Mouse (Mus musculus): ENCODE data around the gene Agfg1.

- TF ChIP-seq CTCF (IDR thresholded peaks at IDR 0.05; ENCODE audit: low read depth, low read length) = no peak
- TF ChIP-seq POLR2A (IDR thresholded peaks at IDR 0.05; ENCODE audit: insufficient read depth, low read length) = no peak
- TF ChIP-seq EP300 (IDR thresholded peaks at IDR 0.05; ENCODE audit: insufficient read depth, low read depth, low read length) = no peak
Measured at GRCm38 (mm10) chr1:82839614-82840421, 535 bp downstream of the Agfg1 start.

Data from ES-Bruce4 (cell line).